Mouse (Mus musculus) leukemia stem cell, adult 10-12 weeks (primary cell): ENCODE results near the gene Mlh1. TPM values are rescaled to one million over a fixed set of nuclear protein-coding genes. Genes with fewer than 3 reads are reported as not detected.

Source experiments
- polyA plus RNA-seq: library from polyadenylated mRNA; stranded (reverse); fragments of >175 nt; gene quantifications from 2 replicates; pipeline ENCODE4 v1.2.3, GENCODE M21; 2012; ENCODE audit warnings: low replicate concordance

Gene Mlh1
- polyA plus RNA-seq, result 5.1 and 12.1 TPM in 2 replicates

GRCm38 (mm10) chr9:111271434-111272160 lies at the start of gene Mlh1, which contains the start of gene Epm2aip1:
Gene Mlh1 (minus strand): TSS chr9:111271791.
Gene Epm2aip1 (plus strand): TSS chr9:111271929.

GRCm38 (mm10) chr9:111311031-111311842 lies 39.6 kb upstream of the Mlh1 start, which contains the start of gene Trank1:
Gene Trank1 (plus strand): TSS chr9:111311739.

Other genes with a start within 250 kb of the Mlh1 start
- gene Ccrl2, start 214.3 kb downstream of the Mlh1 start, polyA plus RNA-seq, result 0.28 and 2.0 TPM in 2 replicates
- gene Lrrfip2, start 154.2 kb downstream of the Mlh1 start, polyA plus RNA-seq, result 6.9 and 11.3 TPM in 2 replicates
- gene Epm2aip1, start 138 bp upstream of the Mlh1 start, polyA plus RNA-seq, result 1.2 and 2.0 TPM in 2 replicates
- gene Trank1, start 39.9 kb upstream of the Mlh1 start, polyA plus RNA-seq, result not detected in 2 replicates
- gene Dclk3, start 167.3 kb upstream of the Mlh1 start, polyA plus RNA-seq, result 0.06 TPM in 1 of 2 replicates, not detected in the other